Mouse (Mus musculus) G1E (cell line): Measurements from ENCODE around the gene Pla2g1b. TPM values are rescaled to one million over a fixed set of nuclear protein-coding genes. Genes with fewer than 3 reads are reported as not detected.

Experiments used
- ATAC-seq: 2 replicates; pipeline ENCODE4 v1.8.0; 2016; ENCODE audit warnings: mild to moderate bottlenecking; ENCODE audit not compliant: insufficient number of reproducible peaks, poor library complexity, low FRiP score, severe bottlenecking; ENCODE audit errors: extremely low read depth
- DNase-seq: peaks from one replicate; pipeline ENCODE4 v3.0.0; 2012; ENCODE audit warnings: low spot score
- H3K27me3 ChIP-seq: 2 replicates; pipeline ENCODE4 v1.6.1; 2012; ENCODE audit warnings: mild to moderate bottlenecking, low read length, inconsistent platforms; ENCODE audit not compliant: insufficient read depth
- H3K36me3 ChIP-seq: replicated peaks from 2 replicates; pipeline ENCODE3; 2012; ENCODE audit warnings: mild to moderate bottlenecking, inconsistent platforms
- H3K4me1 ChIP-seq: 2 replicates; pipeline ENCODE4 v1.6.1; 2012; ENCODE audit warnings: low read depth, low read length, inconsistent platforms, mixed read lengths; ENCODE audit not compliant: insufficient read depth
- H3K4me3 ChIP-seq: 2 replicates; pipeline ENCODE4 v1.5.1; 2012; ENCODE audit warnings: low read depth, mild to moderate bottlenecking, inconsistent platforms, low read length, moderate library complexity, mixed read lengths
- H3K9me3 ChIP-seq: replicated peaks from 2 replicates; pipeline ENCODE4 v1.6.1; 2012; ENCODE audit warnings: inconsistent platforms
- CTCF ChIP-seq: IDR thresholded peaks from 2 replicates; pipeline ENCODE4 v1.5.1; 2012; ENCODE audit warnings: low read depth, low read length, inconsistent platforms, mixed read lengths
- GATA1 ChIP-seq: IDR thresholded peaks from 2 replicates; pipeline ENCODE4 v1.6.1; 2012; ENCODE audit warnings: borderline replicate concordance, low read length, inconsistent platforms, mixed read lengths
- GATA2 ChIP-seq: IDR thresholded peaks from 2 replicates; pipeline ENCODE4 v1.6.1; 2012; ENCODE audit warnings: low read depth, low read length, inconsistent platforms, borderline replicate concordance
- POLR2AphosphoS5 ChIP-seq: IDR thresholded peaks from 2 replicates; pipeline ENCODE4 v1.6.1; 2012; ENCODE audit warnings: low read depth, low read length, inconsistent platforms; ENCODE audit not compliant: insufficient replicate concordance
- TAL1 ChIP-seq: conservative IDR thresholded peaks from 2 replicates; pipeline ENCODE4 v1.6.1; 2012; ENCODE audit warnings: low read depth, low read length, inconsistent platforms, mixed read lengths
- polyA plus RNA-seq: library from polyadenylated mRNA; stranded (reverse); fragments of >175 nt; gene quantifications from 2 replicates; pipeline ENCODE4 v1.2.3, GENCODE M21; 2012
- total RNA-seq, 2 experiments: library from RNA; stranded (forward) in 1 of 2; stranded (reverse) in 1 of 2; fragments of 200-1000 nt in 1 of 2; fragments of >200 nt in 1 of 2; fragmentation: Nextera tagmentation in 1 of 2; gene quantifications; 2 replicates each; pipeline ENCODE4 v1.2.3; 2014 to 2017

The Pla2g1b gene
- total and polyA plus RNA-seq, 3 experiments, result 0.18 TPM; not detected in 2

DNA sequence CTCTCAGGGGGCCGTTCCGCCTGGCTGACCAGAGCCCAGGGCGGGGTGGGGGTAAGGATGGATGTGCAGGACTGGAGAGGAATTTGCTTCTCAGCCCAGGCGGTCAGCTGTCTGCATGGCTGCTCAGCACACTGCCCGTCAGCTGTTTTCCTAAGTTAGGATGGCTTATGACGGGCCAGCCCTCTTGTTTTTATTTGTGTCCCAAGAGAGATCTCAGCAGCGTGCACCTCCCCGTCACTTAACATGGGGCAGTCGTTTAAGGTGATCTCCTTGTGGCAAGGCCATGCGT lies 42.7 kb downstream of the Pla2g1b start:
- Histone ChIP-seq H3K27me3 (peaks cover 22% of the 10 kb centered on the region), H3K4me3 (no peak overlapping the region), H3K36me3 (peaks cover 14% of the 10 kb centered on the region), H3K9me3 (0 out of 2 replicates have a peak, but pooled peaks cover 4% of the 10 kb centered on the region), H3K4me1 (peaks cover 14% of the 10 kb centered on the region)
- ATAC-seq (no peak), DNase-seq (no peak)
- TF ChIP-seq POLR2AphosphoS5, result no peak
- no peak for TF ChIP-seq CTCF
- TF ChIP-seq GATA2, result no peak
- no peak for TF ChIP-seq GATA1
- no peak for TF ChIP-seq TAL1

DNA sequence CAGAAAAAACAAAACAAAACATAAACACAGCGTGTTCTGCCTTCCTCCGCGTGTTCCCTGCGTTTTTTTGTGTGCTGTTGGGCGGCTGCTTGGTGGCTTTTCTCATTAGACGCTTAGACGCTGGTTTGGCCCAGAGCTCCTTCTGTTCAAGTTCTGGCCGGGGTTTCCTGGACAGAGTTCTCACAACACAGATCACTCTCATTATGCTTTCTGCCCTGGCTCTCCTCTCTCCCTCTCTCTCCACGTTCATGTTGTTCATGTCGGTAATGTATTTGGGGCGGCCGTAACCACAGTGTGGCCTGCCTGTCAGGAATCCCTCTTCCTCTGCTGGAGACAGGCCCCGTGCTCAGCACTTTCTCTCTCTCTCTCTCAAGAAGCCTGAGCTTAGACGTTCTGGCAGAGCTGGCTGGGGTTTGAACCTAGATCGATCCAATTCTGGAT lies 43.3 kb downstream of the Pla2g1b start:
- 0 out of 2 replicates have a peak, but pooled peaks cover 2% of the 10 kb centered on the region for H3K9me3 ChIP-seq
- DNase-seq (no peak), ATAC-seq (no peak)
- peaks cover 14% of the 10 kb centered on the region for H3K4me1 ChIP-seq
- peaks cover 17% of the 10 kb centered on the region for H3K36me3 ChIP-seq
- no peak for TF ChIP-seq CTCF
- TF ChIP-seq TAL1, result no peak
- no peak for TF ChIP-seq GATA1
- TF ChIP-seq GATA2, result no peak
- TF ChIP-seq POLR2AphosphoS5, result no peak
- H3K4me3 ChIP-seq, result no peak overlapping the region
- peaks cover 20% of the 10 kb centered on the region for H3K27me3 ChIP-seq

DNA sequence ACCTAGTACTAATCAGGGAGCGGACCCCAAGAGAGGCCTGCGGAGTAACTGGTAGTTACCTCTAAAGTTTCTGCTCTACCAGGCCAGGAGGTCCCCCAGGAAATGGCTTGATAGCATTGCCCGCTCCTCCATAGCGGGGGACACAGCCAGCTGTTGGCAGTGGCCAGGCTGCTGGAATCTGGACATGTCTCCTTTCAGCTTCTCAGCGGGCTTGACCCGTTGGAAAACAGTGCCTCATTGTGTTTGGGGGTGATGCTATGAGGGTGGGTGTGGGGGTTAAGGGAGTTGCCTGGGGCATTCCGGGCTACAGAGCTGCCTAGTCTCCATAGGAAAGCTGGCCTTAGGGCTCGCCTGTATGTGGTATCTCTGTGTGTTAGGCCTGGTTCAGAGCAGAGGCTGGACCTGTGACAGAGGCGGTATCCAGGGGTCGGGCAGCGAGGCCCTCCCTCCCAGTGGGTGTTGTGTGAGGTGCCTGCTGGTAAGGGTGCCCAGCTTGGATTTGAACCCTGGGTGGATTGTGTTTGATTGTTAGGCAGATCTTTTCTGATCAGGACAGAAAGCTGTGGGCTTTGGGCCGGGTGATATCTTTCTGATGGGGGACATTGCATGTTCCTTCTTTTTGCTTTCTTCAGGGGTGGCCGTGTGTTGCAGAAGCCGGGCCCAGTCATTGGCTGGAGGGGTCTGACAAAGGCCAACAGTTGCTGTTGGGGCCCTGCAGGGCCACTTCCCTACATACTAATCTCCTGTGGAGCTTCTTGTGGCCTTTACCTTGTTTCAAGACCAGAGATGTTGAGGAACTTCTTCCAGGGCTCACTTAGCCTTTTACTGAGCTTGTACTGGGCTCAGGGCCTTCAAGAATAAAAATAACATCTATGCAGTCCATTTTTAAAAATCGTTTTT lies 44.0 kb downstream of the Pla2g1b start:
- no peak for TF ChIP-seq GATA2
- no peak for TF ChIP-seq TAL1
- TF ChIP-seq GATA1, result no peak
- TF ChIP-seq CTCF, result no peak
- TF ChIP-seq POLR2AphosphoS5, result no peak
- Histone ChIP-seq H3K27me3 (peaks cover 18% of the 10 kb centered on the region), H3K36me3 (peaks cover 21% of the 10 kb centered on the region), H3K9me3 (no peaks in the 10 kb centered on the region), H3K4me3 (no peak overlapping the region), H3K4me1 (peaks cover 14% of the 10 kb centered on the region)
- ATAC-seq (no peak), DNase-seq (no peak)

DNA sequence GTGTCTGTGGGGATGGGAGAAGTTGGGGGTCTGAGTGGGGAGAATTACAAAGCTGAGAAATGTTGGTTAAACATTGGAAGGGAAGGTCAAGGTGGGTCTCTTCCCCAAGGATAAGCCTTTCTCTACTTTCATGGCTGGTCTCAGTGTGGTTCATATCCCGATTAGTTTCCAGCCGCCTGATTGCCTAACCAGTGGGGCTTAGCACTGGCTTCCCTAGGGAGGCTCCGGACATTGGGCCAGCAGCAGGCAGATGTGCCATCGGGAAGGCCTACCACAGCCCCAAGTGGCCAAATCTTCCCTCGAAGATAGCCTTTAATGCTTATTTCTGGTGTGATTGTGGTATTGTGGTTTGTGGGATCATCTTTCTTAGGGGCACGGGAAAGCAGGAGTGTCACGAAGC lies 46.3 kb downstream of the Pla2g1b start:
- TF ChIP-seq POLR2AphosphoS5 (no peak), CTCF (no peak), GATA2 (no peak)
- DNase-seq, result no peak
- Histone ChIP-seq H3K9me3 (no peaks in the 10 kb centered on the region), H3K27me3 (peaks cover 13% of the 10 kb centered on the region; the same call in 1 of the 2 replicates), H3K36me3 (peaks cover 29% of the 10 kb centered on the region), H3K4me3 (no peak overlapping the region), H3K4me1 (peaks cover 10% of the 10 kb centered on the region)
- ATAC-seq, result no peak

DNA sequence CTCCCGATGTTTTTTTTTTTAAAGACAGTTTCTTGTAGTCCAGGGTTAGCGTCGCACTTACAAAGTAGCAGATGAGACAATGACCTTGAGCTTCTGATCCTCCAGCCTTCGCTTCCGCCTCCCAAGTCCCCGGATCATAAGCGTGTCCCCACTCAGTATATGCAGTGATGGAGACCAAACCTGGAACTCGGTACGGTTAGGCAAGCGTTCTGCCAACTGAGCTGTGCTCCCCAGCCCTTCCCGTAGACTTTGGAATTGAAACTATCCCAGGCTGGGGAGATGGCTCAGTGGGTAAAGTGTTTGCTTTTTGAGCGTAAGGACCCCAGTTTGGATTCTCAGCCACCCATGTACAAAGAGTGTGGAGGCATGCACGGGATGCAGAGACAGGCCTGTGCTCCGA lies 47.2 kb downstream of the Pla2g1b start:
- TF ChIP-seq TAL1 (no peak), CTCF (no peak), POLR2AphosphoS5 (no peak), GATA2 (no peak), GATA1 (no peak)
- H3K36me3 ChIP-seq, result peaks cover 33% of the 10 kb centered on the region
- H3K9me3 ChIP-seq, result no peaks in the 10 kb centered on the region
- no peak for ATAC-seq
- H3K27me3 ChIP-seq, result peaks cover 5% of the 10 kb centered on the region; the same call in 1 of the 2 replicates
- no peak overlapping the region for H3K4me3 ChIP-seq
- no peak for DNase-seq
- H3K4me1 ChIP-seq, result peaks cover 3% of the 10 kb centered on the region; the same call in 1 of the 2 replicates

DNA sequence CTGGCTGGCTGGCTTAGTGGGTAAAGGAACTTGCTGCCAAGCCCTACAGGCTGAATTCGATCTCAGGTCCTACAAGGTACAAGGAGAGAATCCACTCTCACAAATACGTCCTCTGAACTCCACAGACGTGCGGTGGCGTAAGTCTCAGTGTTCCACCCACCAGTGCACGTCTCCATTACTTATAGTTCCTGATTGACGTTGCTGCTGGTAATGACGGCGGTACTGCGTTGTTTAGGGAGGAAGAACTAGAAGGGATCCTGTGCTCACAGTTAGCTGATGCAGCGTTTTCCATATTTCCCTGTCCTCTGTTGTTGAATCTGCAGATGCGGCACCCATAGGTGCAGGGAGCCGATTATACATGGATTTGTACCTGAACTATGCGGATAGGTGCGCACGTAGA lies 47.7 kb downstream of the Pla2g1b start:
- Histone ChIP-seq H3K27me3 (peaks cover under 1% of the 10 kb centered on the region; the same call in 1 of the 2 replicates), H3K4me1 (peaks cover 3% of the 10 kb centered on the region; the same call in 1 of the 2 replicates)

More for the DNA sequence above, 47.7 kb downstream of the Pla2g1b start:
- Histone ChIP-seq H3K9me3 (no peaks in the 10 kb centered on the region), H3K36me3 (peaks cover 33% of the 10 kb centered on the region), H3K4me3 (no peak overlapping the region)
- DNase-seq (no peak), ATAC-seq (no peak)
- TF ChIP-seq GATA1 (no peak), TAL1 (no peak)
